Mouse (Mus musculus) E14TG2a.4 (cell line): ENCODE measurements around the gene Stag1.
"Not testable (repeated sequence)": the region's sequence is repeated elsewhere in the genome, so short reads cannot be mapped to it uniquely, and the experiment has no call there.

Source experiments
- CTCF ChIP-seq: conservative IDR thresholded peaks from 2 replicates; pipeline ENCODE4 v1.5.1; 2014; ENCODE audit warnings: low read length
- NANOG ChIP-seq: IDR thresholded peaks from 2 replicates; pipeline ENCODE4 v1.6.1; 2014; ENCODE audit warnings: borderline replicate concordance, low read length, mixed read lengths

DNA sequence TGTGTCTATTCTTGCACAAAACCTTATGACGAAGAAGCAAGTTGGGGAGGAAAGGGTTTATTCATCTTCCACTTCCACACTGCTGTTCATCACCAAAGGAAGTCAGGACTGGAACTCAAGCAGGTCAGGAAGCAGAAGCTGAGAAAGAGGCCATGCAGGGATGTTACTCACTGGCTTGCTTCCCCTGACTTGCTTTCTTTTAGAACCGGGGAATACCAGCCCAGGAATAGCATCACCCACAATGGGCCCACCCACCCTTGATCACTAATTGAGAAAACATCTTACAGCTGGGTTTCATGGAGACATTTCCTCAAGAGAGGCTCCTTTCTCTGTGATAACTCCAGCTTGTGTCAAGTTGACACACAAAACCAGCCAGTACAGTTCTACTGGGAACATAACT is 179.6 kb downstream of the Stag1 start:
- TF ChIP-seq CTCF, NANOG: not testable (repeated sequence)
